Mouse (Mus musculus) embryonic facial prominence, embryonic 11.5 days (tissue): Measurements from ENCODE around the gene Scgb1b10. TPM values are rescaled to one million over a fixed set of nuclear protein-coding genes. Genes with fewer than 3 reads are reported as not detected.
"Not testable (repeated sequence)": the region's sequence is repeated elsewhere in the genome, so short reads cannot be mapped to it uniquely, and the experiment has no call there.

Experiments used
- ATAC-seq: fragments of 200-750 bp; cut with Nextera tagmentation; replicated peaks from 2 replicates; pipeline ENCODE4 v1.8.0; 2017; ENCODE audit warnings: low read depth; ENCODE audit not compliant: insufficient number of reproducible peaks, low FRiP score, low TSS enrichment
- DNase-seq: peaks from one replicate; pipeline ENCODE4 v3.0.0-alpha.2; 2015; ENCODE audit warnings: low spot score
- H3K27ac ChIP-seq: fragments of 300-500 bp; sonication (generic); replicated peaks from 2 replicates; pipeline ENCODE4 v1.5.1; 2014; ENCODE audit warnings: mild to moderate bottlenecking, low read depth, low read length, control low read depth
- H3K27me3 ChIP-seq: fragments of 300-500 bp; sonication (generic); 2 replicates; pipeline ENCODE4 v1.6.1; 2014; ENCODE audit warnings: mild to moderate bottlenecking, low read length, moderate library complexity, mixed read lengths; ENCODE audit not compliant: control insufficient read depth, insufficient read depth
- H3K36me3 ChIP-seq: fragments of 300-500 bp; sonication (generic); replicated peaks from 2 replicates; pipeline ENCODE4 v1.6.1; 2014; ENCODE audit warnings: low read depth, mild to moderate bottlenecking, low read length, moderate library complexity, mixed read lengths; ENCODE audit not compliant: control insufficient read depth, insufficient read depth
- H3K4me1 ChIP-seq: fragments of 300-500 bp; sonication (generic); 2 replicates; pipeline ENCODE4 v1.6.1; 2014; ENCODE audit warnings: low read length, mixed read lengths; ENCODE audit not compliant: control insufficient read depth, insufficient read depth
- H3K4me2 ChIP-seq: fragments of 300-500 bp; sonication (generic); 2 replicates; pipeline ENCODE4 v1.6.1; 2014; ENCODE audit warnings: low read depth, mild to moderate bottlenecking, control low read depth, low read length, moderate library complexity
- H3K4me3 ChIP-seq: fragments of 300-500 bp; sonication (generic); 2 replicates; pipeline ENCODE4 v1.5.1; 2014; ENCODE audit warnings: low read depth, low read length, control low read depth
- H3K9ac ChIP-seq: fragments of 300-500 bp; sonication (generic); replicated peaks from 2 replicates; pipeline ENCODE4 v1.6.1; 2014; ENCODE audit warnings: mild to moderate bottlenecking, control low read depth, low read length
- H3K9me3 ChIP-seq: fragments of 300-500 bp; sonication (generic); replicated peaks from 2 replicates; pipeline ENCODE4 v1.6.1; 2016; ENCODE audit warnings: mild to moderate bottlenecking, low read length, inconsistent platforms, mixed read lengths; ENCODE audit not compliant: control insufficient read depth
- polyA plus RNA-seq: library from polyadenylated mRNA; unstranded; fragments of >200 nt; fragmentation: Nextera tagmentation; extraction: Ambion mirVana; gene quantifications from 2 replicates; pipeline ENCODE4 v1.2.1, GENCODE M21; 2014

Scgb1b10 gene
- polyA plus RNA-seq = not detected in 2 replicates

DNA sequence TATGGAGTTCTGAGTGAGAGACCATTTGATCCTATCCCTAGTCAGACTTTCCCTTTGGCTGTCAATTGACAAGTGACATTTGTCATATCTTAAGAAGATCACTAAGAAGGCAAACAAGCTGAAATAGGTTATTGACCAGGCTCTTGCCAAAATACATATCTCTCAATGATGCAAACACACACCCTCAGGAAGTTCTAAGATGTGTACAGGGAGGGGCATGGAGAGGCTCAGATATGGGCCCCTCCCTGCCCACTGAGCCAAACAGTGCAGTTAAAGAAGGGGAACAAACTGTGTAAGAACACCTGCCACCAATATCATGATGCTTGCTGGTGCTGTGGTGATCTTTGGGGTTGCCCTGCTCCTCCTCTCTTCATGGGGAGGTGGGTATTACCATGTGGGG lies at the start of gene Scgb1b10:
Gene Scgb1b10 (plus strand): TSS at position 301 of the 400 bp plus-strand sequence.
- not testable (repeated sequence) for H3K4me3 ChIP-seq, H3K4me2 ChIP-seq, H3K36me3 ChIP-seq, H3K9me3 ChIP-seq, H3K4me1 ChIP-seq, H3K9ac ChIP-seq, DNase-seq, ATAC-seq, H3K27me3 ChIP-seq, H3K27ac ChIP-seq

Other genes starting within 250 kb of the Scgb1b10 start
- gene Scgb2b11, start 110.3 kb downstream of the Scgb1b10 start, polyA plus RNA-seq = not detected in 2 replicates
- not detected in 2 replicates for gene Scgb1b11, start 122.0 kb downstream of the Scgb1b10 start, polyA plus RNA-seq
- gene Scgb2b12, start 226.4 kb downstream of the Scgb1b10 start, polyA plus RNA-seq = not detected in 2 replicates
- gene Scgb1b12, start 233.3 kb downstream of the Scgb1b10 start, polyA plus RNA-seq = not detected in 2 replicates